Mouse (Mus musculus) lung, embryonic 16.5 days (tissue): ENCODE measurements around the gene Cacna2d1. TPM values are rescaled to one million over a fixed set of nuclear protein-coding genes. Genes with fewer than 3 reads are reported as not detected.

Source experiments
- ATAC-seq: fragments of 200-750 bp; cut with Nextera tagmentation; 2 replicates; pipeline ENCODE4 v1.8.0; 2017; ENCODE audit warnings: low read depth, mild to moderate bottlenecking, moderate library complexity
- H3K27ac ChIP-seq: fragments of 300-500 bp; sonication (generic); 2 replicates; pipeline ENCODE4 v1.5.1; 2014; ENCODE audit warnings: mild to moderate bottlenecking, control low read depth, low read length
- H3K27me3 ChIP-seq: fragments of 300-500 bp; sonication (generic); 2 replicates; pipeline ENCODE4 v1.6.1; 2014; ENCODE audit warnings: low read depth, low read length, mixed read lengths; ENCODE audit not compliant: control insufficient read depth, insufficient read depth
- H3K36me3 ChIP-seq: fragments of 300-500 bp; sonication (generic); 2 replicates; pipeline ENCODE4 v1.6.1; 2014; ENCODE audit warnings: low read length; ENCODE audit not compliant: control insufficient read depth, insufficient read depth
- H3K4me1 ChIP-seq: fragments of 300-500 bp; sonication (generic); replicated peaks from 2 replicates; pipeline ENCODE4 v1.6.1; 2014; ENCODE audit warnings: low read length, mixed read lengths; ENCODE audit not compliant: control insufficient read depth, insufficient read depth
- H3K4me2 ChIP-seq: fragments of 300-500 bp; sonication (generic); 2 replicates; pipeline ENCODE4 v1.6.1; 2014; ENCODE audit warnings: low read depth, low read length, control low read depth
- H3K4me3 ChIP-seq: fragments of 300-500 bp; sonication (generic); 2 replicates; pipeline ENCODE4 v1.5.1; 2014; ENCODE audit warnings: mild to moderate bottlenecking, low read length, control low read depth
- H3K9ac ChIP-seq: fragments of 300-500 bp; sonication (generic); 2 replicates; pipeline ENCODE4 v1.6.1; 2014; ENCODE audit warnings: low read length, control low read depth
- H3K9me3 ChIP-seq: fragments of 300-500 bp; sonication (generic); 2 replicates; pipeline ENCODE4 v1.6.1; 2016; ENCODE audit warnings: low read length; ENCODE audit not compliant: control insufficient read depth
- WGBS: fragments of 180-500 bp; shearing (Covaris S2); extraction: QIAGEN DNeasy Blood & Tissue Kit; methylation state at CpG from one replicate; pipeline ENCODE4 v1.1.7; 2014; 5-methylcytosine and 5-hydroxymethylcytosine counted together
- polyA plus RNA-seq: library from polyadenylated mRNA; unstranded; fragments of >200 nt; fragmentation: Nextera tagmentation; extraction: Ambion mirVana; gene quantifications from 2 replicates; pipeline ENCODE4 v1.2.1, GENCODE M21; 2015

The Cacna2d1 gene
- polyA plus RNA-seq, 1 experiment from 2014 or later, result 9.6 TPM

- H3K9me3 ChIP-seq, result no peaks in the 10 kb centered on the region
- 67% methylated on average over 2 of the region's 2 CpGs for WGBS
- no peak for ATAC-seq
These were observed 309.1 kb downstream of the Cacna2d1 start for GRCm38 (mm10) chr5:16243599-16243998.

GRCm38 (mm10) chr5:16252738-16253513, 318.4 kb downstream of the Cacna2d1 start:
- no peaks in the 10 kb centered on the region for H3K27me3 ChIP-seq
- no peaks in the 10 kb centered on the region for H3K36me3 ChIP-seq
- ATAC-seq, result no peak
- H3K4me2 ChIP-seq, result no peak overlapping the region
- no peaks in the 10 kb centered on the region for H3K9me3 ChIP-seq
- H3K4me1 ChIP-seq, result no peaks in the 10 kb centered on the region
- no peak overlapping the region for H3K4me3 ChIP-seq
- no peak overlapping the region for H3K27ac ChIP-seq
- H3K9ac ChIP-seq, result no peak overlapping the region
- WGBS, result 83% methylated on average over 6 of the region's 6 CpGs

More at GRCm38 (mm10) chr5:16243599-16243998, 309.1 kb downstream of the Cacna2d1 start:
- no peak overlapping the region for H3K4me2 ChIP-seq
- H3K36me3 ChIP-seq, result no peaks in the 10 kb centered on the region
- H3K4me3 ChIP-seq, result no peak overlapping the region
- H3K9ac ChIP-seq, result no peak overlapping the region
- H3K27ac ChIP-seq, result no peak overlapping the region
- H3K27me3 ChIP-seq, result no peaks in the 10 kb centered on the region
- no peaks in the 10 kb centered on the region for H3K4me1 ChIP-seq

DNA sequence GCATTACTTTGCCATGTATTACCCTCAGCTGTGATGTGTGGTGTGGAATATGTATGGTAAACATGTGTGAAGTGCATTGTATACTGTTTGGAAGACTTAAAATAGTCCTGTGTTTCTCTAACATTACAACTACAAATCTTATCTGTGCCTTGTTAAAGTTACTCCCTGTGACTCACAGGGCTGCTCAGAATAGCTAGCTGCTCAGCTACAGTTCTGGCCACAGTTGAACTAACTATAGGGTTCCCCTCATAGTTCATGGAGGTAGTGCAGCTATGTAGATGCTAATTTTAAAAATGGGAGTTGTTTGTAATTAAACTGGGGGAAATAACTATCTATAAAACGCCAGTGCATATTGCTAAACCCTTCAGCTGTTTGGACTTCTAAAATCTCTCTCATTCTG, 319.3 kb downstream of the Cacna2d1 start:
- no peak overlapping the region for H3K9ac ChIP-seq
- no peaks in the 10 kb centered on the region for H3K9me3 ChIP-seq
- H3K36me3 ChIP-seq, result no peaks in the 10 kb centered on the region
- no peak overlapping the region for H3K27ac ChIP-seq
- ATAC-seq, result no peak
- 72% methylated on average over 1 of the region's 1 CpGs for WGBS
- no peaks in the 10 kb centered on the region for H3K27me3 ChIP-seq
- no peak overlapping the region for H3K4me3 ChIP-seq
- H3K4me2 ChIP-seq, result no peak overlapping the region
- H3K4me1 ChIP-seq, result no peaks in the 10 kb centered on the region

- Histone ChIP-seq H3K27me3 (no peaks in the 10 kb centered on the region), H3K27ac (no peak overlapping the region), H3K9me3 (no peaks in the 10 kb centered on the region), H3K9ac (no peak overlapping the region), H3K4me2 (no peak overlapping the region), H3K4me3 (no peak overlapping the region), H3K4me1 (no peaks in the 10 kb centered on the region), H3K36me3 (no peaks in the 10 kb centered on the region)
- no peak for ATAC-seq
- 58% methylated on average over 6 of the region's 6 CpGs for WGBS
These were observed 330.9 kb downstream of the Cacna2d1 start for GRCm38 (mm10) chr5:16265385-16265784.

DNA sequence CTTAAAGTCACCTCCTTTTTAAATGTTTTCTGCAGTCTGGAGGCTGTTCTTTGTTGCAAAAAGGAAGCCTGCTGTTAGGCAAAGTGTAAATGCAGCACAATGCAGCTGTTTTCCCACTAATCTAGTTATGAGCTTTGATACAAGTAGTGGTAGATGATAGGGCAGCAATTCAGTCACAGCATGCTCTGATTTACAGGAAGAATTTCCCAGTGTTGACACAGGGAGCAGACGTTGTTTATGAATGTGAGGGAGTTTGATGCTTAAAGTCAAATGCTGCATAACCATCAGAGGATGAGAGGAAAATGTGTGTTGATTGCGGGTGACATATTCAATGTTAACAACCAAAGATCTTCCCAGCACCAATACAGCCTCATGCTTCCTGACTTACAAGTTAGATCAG, 342.6 kb downstream of the Cacna2d1 start:
- ATAC-seq, result no peak
- H3K27ac ChIP-seq, result no peak overlapping the region
- no peaks in the 10 kb centered on the region for H3K36me3 ChIP-seq
- H3K4me2 ChIP-seq, result no peak overlapping the region
- no peak overlapping the region for H3K9ac ChIP-seq
- H3K27me3 ChIP-seq, result no peaks in the 10 kb centered on the region
- 52% methylated on average over 2 of the region's 2 CpGs for WGBS
- H3K9me3 ChIP-seq, result no peaks in the 10 kb centered on the region
- H3K4me3 ChIP-seq, result no peak overlapping the region
- no peaks in the 10 kb centered on the region for H3K4me1 ChIP-seq

DNA sequence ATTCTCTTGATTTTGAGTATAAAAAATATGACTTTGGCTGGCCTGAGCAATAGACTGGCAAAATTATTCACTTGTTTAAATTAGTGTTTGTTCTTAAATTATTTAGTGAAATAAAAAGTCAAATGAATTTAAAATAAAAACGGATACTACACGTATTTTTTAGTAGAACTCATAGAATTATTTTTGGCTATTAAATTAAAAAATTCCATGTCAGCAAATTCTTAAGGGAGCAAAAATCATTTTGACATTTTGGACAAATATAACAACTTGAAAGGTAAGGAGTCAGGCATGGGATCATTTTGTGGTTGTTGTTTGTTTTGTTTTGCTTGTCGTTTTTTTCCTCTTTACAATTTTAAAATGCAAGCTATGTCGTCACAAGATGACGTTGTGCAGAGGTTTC, 346.7 kb downstream of the Cacna2d1 start:
- no peaks in the 10 kb centered on the region for H3K4me1 ChIP-seq
- ATAC-seq, result no peak
- H3K9me3 ChIP-seq, result no peaks in the 10 kb centered on the region
- no peak overlapping the region for H3K4me3 ChIP-seq
- no peaks in the 10 kb centered on the region for H3K36me3 ChIP-seq
- H3K27ac ChIP-seq, result no peak overlapping the region
- no peaks in the 10 kb centered on the region for H3K27me3 ChIP-seq
- H3K9ac ChIP-seq, result no peak overlapping the region
- no peak overlapping the region for H3K4me2 ChIP-seq
- WGBS, result 79% methylated on average over 5 of the region's 5 CpGs

DNA sequence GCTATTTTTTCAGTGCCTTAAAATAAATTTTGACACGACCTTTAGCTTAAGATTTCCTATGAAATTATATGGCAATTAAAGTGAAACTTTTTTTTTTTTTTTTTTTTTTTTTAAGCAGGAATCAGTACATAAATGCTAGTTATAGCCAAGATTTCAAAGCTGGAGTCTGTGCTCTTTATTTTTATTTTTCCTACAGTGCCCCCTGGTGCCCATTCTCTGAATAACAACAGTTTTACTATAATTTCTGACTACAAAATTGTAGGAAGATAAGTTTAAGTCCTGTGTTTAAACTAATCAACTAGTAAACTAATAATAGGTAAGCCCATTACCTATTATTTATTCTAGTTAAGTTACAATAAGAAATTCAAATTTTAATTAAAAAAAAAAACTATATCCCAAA, 358.7 kb downstream of the Cacna2d1 start:
- Histone ChIP-seq H3K9ac (no peak overlapping the region), H3K27me3 (no peaks in the 10 kb centered on the region), H3K36me3 (no peaks in the 10 kb centered on the region), H3K4me1 (no peaks in the 10 kb centered on the region), H3K27ac (no peak overlapping the region), H3K4me2 (no peak overlapping the region), H3K9me3 (no peaks in the 10 kb centered on the region), H3K4me3 (no peak overlapping the region)
- no peak for ATAC-seq
- WGBS, result 12% methylated on average over 1 of the region's 1 CpGs

- 61% methylated on average over 4 of the region's 4 CpGs for WGBS
- Histone ChIP-seq H3K4me2 (no peak overlapping the region), H3K4me3 (no peak overlapping the region), H3K9ac (no peak overlapping the region), H3K27me3 (no peaks in the 10 kb centered on the region), H3K4me1 (no peaks in the 10 kb centered on the region), H3K36me3 (no peaks in the 10 kb centered on the region), H3K27ac (no peak overlapping the region), H3K9me3 (no peaks in the 10 kb centered on the region)
- ATAC-seq, result no peak
These were observed 359.3 kb downstream of the Cacna2d1 start for GRCm38 (mm10) chr5:16293825-16294224.

DNA sequence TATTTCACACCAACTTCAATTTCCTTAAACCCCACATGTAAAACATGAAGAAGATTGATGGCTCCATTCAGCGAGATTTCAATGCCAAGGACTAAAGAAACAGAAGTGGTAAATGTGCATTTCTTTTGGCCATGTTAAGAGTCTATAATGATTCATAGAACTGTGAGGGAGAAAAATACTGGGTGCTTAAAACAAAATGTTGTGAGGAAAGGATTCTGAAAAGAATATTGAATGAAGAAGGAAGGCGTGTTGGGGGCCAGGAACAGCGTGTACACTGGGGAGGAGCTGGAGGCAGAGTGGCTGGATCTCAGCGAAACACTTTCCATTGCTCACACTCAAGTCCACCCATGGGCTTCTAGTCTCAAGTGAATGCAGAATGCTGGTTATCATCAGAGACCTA, 360.2 kb downstream of the Cacna2d1 start:
- H3K9me3 ChIP-seq, result no peaks in the 10 kb centered on the region
- no peak overlapping the region for H3K27ac ChIP-seq
- no peaks in the 10 kb centered on the region for H3K36me3 ChIP-seq
- 74% methylated on average over 4 of the region's 4 CpGs for WGBS
- no peak overlapping the region for H3K9ac ChIP-seq
- H3K4me2 ChIP-seq, result no peak overlapping the region
- H3K27me3 ChIP-seq, result no peaks in the 10 kb centered on the region
- no peak for ATAC-seq
- H3K4me1 ChIP-seq, result no peaks in the 10 kb centered on the region
- no peak overlapping the region for H3K4me3 ChIP-seq
